Mouse (Mus musculus) myocyte (in vitro differentiated cells): ENCODE data around the gene Aqp7. TPM values are rescaled to one million over a fixed set of nuclear protein-coding genes. Genes with fewer than 3 reads are reported as not detected.

Experiments
- H3K27me3 ChIP-seq: one replicate; pipeline ENCODE4 v1.6.1; 2011; ENCODE audit not compliant: control insufficient read depth, insufficient read depth, insufficient read length
- H3K36me3 ChIP-seq: one replicate; pipeline ENCODE4 v1.6.1; 2011; ENCODE audit not compliant: control insufficient read depth, insufficient read depth
- H3K4me2 ChIP-seq: one replicate; pipeline ENCODE4 v1.6.1; 2011; ENCODE audit warnings: low read depth, control low read depth
- H3K4me3 ChIP-seq: one replicate; pipeline ENCODE4 v1.5.1; 2011; ENCODE audit warnings: mild to moderate bottlenecking, control low read depth, moderate library complexity
- H3K79me2 ChIP-seq: one replicate; pipeline ENCODE4 v1.6.1; 2011; ENCODE audit not compliant: control insufficient read depth, insufficient read depth
- H3ac ChIP-seq: one replicate; pipeline ENCODE4 v1.6.1; 2011; ENCODE audit not compliant: control insufficient read depth, insufficient read length
- CEBPB ChIP-seq: IDR thresholded peaks from 2 replicates; pipeline ENCODE4 v1.6.1; 2011; ENCODE audit warnings: mild to moderate bottlenecking, moderate library complexity; ENCODE audit not compliant: poor library complexity, insufficient read depth, severe bottlenecking
- E2F4 ChIP-seq: IDR thresholded peaks from one replicate; pipeline ENCODE4 v1.6.1; 2011; ENCODE audit warnings: mild to moderate bottlenecking, control low read depth, moderate library complexity; ENCODE audit not compliant: insufficient read depth
- MAX ChIP-seq: IDR thresholded peaks from one replicate; pipeline ENCODE4 v1.6.1; 2011; ENCODE audit warnings: low read depth, mild to moderate bottlenecking, control low read depth
- MYOD1 ChIP-seq, 3 experiments: IDR thresholded peaks; one replicate each; pipeline ENCODE4 v1.6.1; 2011; ENCODE audit warnings: control low read depth in 2 of 3, low read depth in 2 of 3, mild to moderate bottlenecking in 2 of 3, moderate library complexity in 1 of 3; ENCODE audit not compliant: insufficient read length in 2 of 3, control insufficient read depth in 1 of 3
- MYOG ChIP-seq, 3 experiments: IDR thresholded peaks; one replicate each; pipeline ENCODE4 v1.6.1; 2011; ENCODE audit warnings: control low read depth in 2 of 3, low read depth in 2 of 3, mild to moderate bottlenecking in 2 of 3; ENCODE audit not compliant: insufficient read length in 2 of 3, control insufficient read depth in 1 of 3, insufficient read depth in 1 of 3
- POLR2A ChIP-seq: IDR thresholded peaks from one replicate; pipeline ENCODE4 v1.6.1; 2011; ENCODE audit warnings: low read depth, mild to moderate bottlenecking, control low read depth, moderate library complexity; ENCODE audit not compliant: insufficient read length
- POLR2AphosphoS2 ChIP-seq: IDR thresholded peaks from one replicate; pipeline ENCODE4 v1.6.1; 2011; ENCODE audit warnings: low read depth, control low read depth; ENCODE audit not compliant: insufficient read length
- REST ChIP-seq: IDR thresholded peaks from one replicate; pipeline ENCODE4 v1.6.1; 2011; ENCODE audit warnings: mild to moderate bottlenecking, control low read depth, moderate library complexity; ENCODE audit not compliant: insufficient read depth, insufficient read length
- SRF ChIP-seq: IDR thresholded peaks from one replicate; pipeline ENCODE4 v1.6.1; 2011; ENCODE audit warnings: low read depth; ENCODE audit not compliant: control insufficient read depth, insufficient read length
- TCF12 ChIP-seq: IDR thresholded peaks from one replicate; pipeline ENCODE4 v1.6.1; 2011; ENCODE audit warnings: mild to moderate bottlenecking, control low read depth; ENCODE audit not compliant: poor library complexity, insufficient read depth, severe bottlenecking
- TCF3 ChIP-seq: IDR thresholded peaks from one replicate; pipeline ENCODE4 v1.6.1; 2011; ENCODE audit warnings: low read depth, control low read depth; ENCODE audit not compliant: insufficient read length
- USF1 ChIP-seq: IDR thresholded peaks from one replicate; pipeline ENCODE4 v1.6.1; 2011; ENCODE audit warnings: low read depth, mild to moderate bottlenecking, control low read depth, moderate library complexity
- polyA plus RNA-seq: library from polyadenylated mRNA; unstranded; fragments of >200 nt; fragmentation: generic; extraction: Trizol; gene quantifications from one replicate; pipeline ENCODE4 v1.2.1, GENCODE M21; 2012; ENCODE audit warnings: missing spikeins

The Aqp7 gene
- polyA plus RNA-seq, 1 experiment: not detected

DNA sequence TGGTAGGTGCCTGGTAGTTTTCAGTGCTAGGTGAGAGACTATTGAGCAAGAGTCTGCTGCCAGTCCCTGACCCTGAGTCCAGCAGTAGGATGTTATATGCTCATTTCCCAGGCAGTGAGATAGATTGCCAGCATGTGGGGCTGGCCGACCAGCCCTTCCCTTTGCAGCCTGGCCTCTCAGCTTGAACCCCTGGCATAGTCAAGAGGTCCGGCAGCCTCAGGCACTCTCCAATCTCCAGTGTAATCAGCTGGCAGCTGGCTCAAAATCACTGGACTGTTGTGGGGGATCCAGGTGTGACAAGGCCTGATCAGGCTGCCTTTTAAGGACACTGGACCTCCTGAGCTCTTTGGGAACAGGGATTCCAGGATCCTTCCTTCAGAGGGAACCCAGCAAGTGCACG lies 15.4 kb upstream of the Aqp7 start:
- TF ChIP-seq TCF3 (no peak), MYOG (IDR thresholded peaks at IDR 0.05; ENCODE audit: control insufficient read depth in 1 of 3, insufficient read depth in 1 of 3, insufficient read length in 2 of 3, low read depth in 2 of 3) (no peak), POLR2A (no peak), REST (no peak), SRF (no peak), MYOD1 (IDR thresholded peaks at IDR 0.05; ENCODE audit: control insufficient read depth in 1 of 3, insufficient read length in 2 of 3, low read depth in 2 of 3) (no peak), POLR2AphosphoS2 (no peak), TCF12 (no peak), E2F4 (no peak), CEBPB (no peak), USF1 (no peak)
- no peak overlapping the region for H3K4me2 ChIP-seq
- no peak overlapping the region for H3K4me3 ChIP-seq
- no peak overlapping the region for H3ac ChIP-seq
- no peaks in the 10 kb centered on the region for H3K79me2 ChIP-seq
- peaks cover 19% of the 10 kb centered on the region for H3K27me3 ChIP-seq
- no peaks in the 10 kb centered on the region for H3K36me3 ChIP-seq

DNA sequence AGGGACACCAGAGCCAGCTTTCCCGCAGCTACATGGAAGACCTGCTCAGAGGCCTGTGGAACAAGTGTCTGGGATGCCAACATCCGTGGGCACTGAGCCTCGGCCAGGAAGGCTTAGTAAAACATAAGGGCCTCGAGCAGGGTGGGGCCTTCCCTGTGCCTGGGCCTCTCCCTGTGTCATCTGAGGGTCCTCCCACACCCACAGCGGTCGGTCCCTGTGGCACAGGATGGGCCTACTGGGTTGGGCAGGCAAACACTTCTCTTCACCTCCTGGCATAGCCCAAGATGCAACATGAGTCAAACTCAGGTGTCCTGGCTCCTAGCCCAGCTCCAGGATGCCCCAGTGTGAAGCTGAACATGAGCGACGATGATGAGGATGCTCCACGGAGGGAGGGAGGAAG lies 9.4 kb upstream of the Aqp7 start:
- no peaks in the 10 kb centered on the region for H3K36me3 ChIP-seq
- TF ChIP-seq USF1 (no peak), SRF (no peak), REST (no peak), TCF12 (no peak), POLR2AphosphoS2 (no peak), MAX (no peak), TCF3 (no peak), E2F4 (no peak), MYOD1 (IDR thresholded peaks at IDR 0.05; ENCODE audit: control insufficient read depth in 1 of 3, insufficient read length in 2 of 3, low read depth in 2 of 3) (no peak), MYOG (IDR thresholded peaks at IDR 0.05; ENCODE audit: control insufficient read depth in 1 of 3, insufficient read depth in 1 of 3, insufficient read length in 2 of 3, low read depth in 2 of 3) (no peak), POLR2A (no peak), CEBPB (no peak)
- H3K27me3 ChIP-seq: peaks cover 12% of the 10 kb centered on the region
- H3K4me3 ChIP-seq: no peak overlapping the region
- no peaks in the 10 kb centered on the region for H3K79me2 ChIP-seq
- no peak overlapping the region for H3ac ChIP-seq
- H3K4me2 ChIP-seq: no peak overlapping the region

DNA sequence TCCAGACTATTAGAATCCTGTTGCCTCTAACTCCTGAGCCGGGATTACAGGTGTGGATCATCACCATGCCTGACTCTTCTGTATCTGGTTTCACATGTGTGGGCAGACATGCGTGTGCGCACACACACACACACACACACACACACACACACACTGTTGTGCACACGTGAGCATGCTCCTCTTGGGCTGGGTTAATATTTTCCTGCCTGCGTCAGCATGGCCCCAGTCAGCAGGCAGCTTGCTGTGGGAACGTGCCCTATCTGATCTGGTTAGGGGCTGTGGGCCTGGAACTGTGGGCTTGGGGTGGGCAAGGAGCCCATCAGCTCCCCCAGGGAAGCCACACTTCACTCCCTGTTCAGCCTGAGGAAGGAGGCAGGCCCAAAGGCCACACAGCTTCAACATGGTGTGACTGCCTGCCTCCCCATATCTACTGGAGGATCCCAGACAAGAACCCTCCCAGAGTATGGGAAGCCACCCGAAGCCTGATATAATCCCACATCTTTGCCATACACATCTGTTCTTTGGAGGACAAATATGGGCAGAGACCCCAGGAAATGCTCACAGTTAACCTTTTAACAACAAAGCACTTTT lies 8.9 kb upstream of the Aqp7 start:
- H3K36me3 ChIP-seq: no peaks in the 10 kb centered on the region
- H3K79me2 ChIP-seq: no peaks in the 10 kb centered on the region
- H3K4me2 ChIP-seq: no peak overlapping the region
- H3ac ChIP-seq: no peak overlapping the region
- no peak overlapping the region for H3K4me3 ChIP-seq
- H3K27me3 ChIP-seq: peaks cover 9% of the 10 kb centered on the region
- no peak for TF ChIP-seq TCF3
- no peak for TF ChIP-seq POLR2A
- no peak for TF ChIP-seq MAX
- no peak for TF ChIP-seq MYOG (IDR thresholded peaks at IDR 0.05; ENCODE audit: control insufficient read depth in 1 of 3, insufficient read depth in 1 of 3, insufficient read length in 2 of 3, low read depth in 2 of 3)
- no peak for TF ChIP-seq POLR2AphosphoS2
- TF ChIP-seq REST: no peak
- no peak for TF ChIP-seq E2F4
- TF ChIP-seq TCF12: no peak
- TF ChIP-seq SRF: no peak
- TF ChIP-seq CEBPB: no peak
- no peak for TF ChIP-seq MYOD1 (IDR thresholded peaks at IDR 0.05; ENCODE audit: control insufficient read depth in 1 of 3, insufficient read length in 2 of 3, low read depth in 2 of 3)
- TF ChIP-seq USF1: no peak

DNA sequence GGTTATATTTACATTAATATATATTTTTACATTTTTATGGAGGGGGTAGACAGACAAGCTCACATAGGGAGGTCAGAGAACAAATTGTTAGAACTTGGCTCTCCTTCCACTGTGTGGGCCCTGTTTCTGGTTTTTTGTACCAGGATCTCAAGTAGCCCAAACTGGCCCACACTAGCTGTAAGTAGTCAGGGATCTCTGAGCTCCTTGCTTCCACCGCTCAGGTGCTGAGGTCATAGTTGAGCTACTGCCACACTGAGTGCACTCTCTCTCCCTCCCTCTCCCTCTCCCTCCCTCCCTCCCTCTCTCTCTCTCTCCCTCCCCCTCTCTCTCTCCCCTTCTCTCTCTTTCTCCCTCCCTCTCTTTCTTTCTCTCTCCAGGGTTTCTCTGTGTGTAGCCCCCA lies 8.3 kb upstream of the Aqp7 start:
- H3K36me3 ChIP-seq: no peaks in the 10 kb centered on the region
- H3ac ChIP-seq: no peak overlapping the region
- no peak for TF ChIP-seq TCF3
- TF ChIP-seq TCF12: no peak
- peaks cover 5% of the 10 kb centered on the region for H3K27me3 ChIP-seq
- H3K4me3 ChIP-seq: no peak overlapping the region
- H3K79me2 ChIP-seq: no peaks in the 10 kb centered on the region
- no peak overlapping the region for H3K4me2 ChIP-seq

DNA sequence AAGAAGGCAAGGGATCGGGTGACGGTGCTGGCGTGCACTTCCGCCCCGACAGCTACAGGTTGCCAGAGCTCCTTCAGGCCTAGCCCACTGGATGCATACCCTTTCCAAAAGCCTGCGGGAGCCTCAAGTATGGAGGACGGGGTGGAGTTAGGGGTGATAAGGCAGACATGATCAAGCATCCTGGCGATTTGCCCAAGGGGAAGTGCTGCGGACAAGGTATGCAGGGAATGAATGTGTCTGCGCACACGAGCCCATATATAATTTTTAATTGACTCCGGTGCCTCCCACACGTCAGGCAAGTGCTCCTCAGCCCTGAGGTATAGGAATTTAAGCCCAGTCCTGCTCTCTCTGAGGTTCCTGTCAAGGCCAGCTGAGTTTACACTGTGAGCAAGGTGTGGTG lies 7.2 kb upstream of the Aqp7 start:
- no peaks in the 10 kb centered on the region for H3K79me2 ChIP-seq
- H3K27me3 ChIP-seq: no peaks in the 10 kb centered on the region
- no peak overlapping the region for H3ac ChIP-seq
- H3K36me3 ChIP-seq: no peaks in the 10 kb centered on the region
- no peak overlapping the region for H3K4me3 ChIP-seq
- H3K4me2 ChIP-seq: no peak overlapping the region
- TF ChIP-seq TCF12 (no peak), E2F4 (no peak), SRF (no peak), MYOG (IDR thresholded peaks at IDR 0.05; ENCODE audit: control insufficient read depth in 1 of 3, insufficient read depth in 1 of 3, insufficient read length in 2 of 3, low read depth in 2 of 3) (no peak), MAX (no peak)
